Mouse (Mus musculus) testis, postnatal 14 days (tissue): ENCODE measurements around the gene Srm.
A peak's percentile ranks its signal among the peaks of the same experiment; 100 is the strongest.

ENCODE experiments used
- DNase-seq: peaks from one replicate; pipeline ENCODE4 v3.0.0; 2021; ENCODE audit warnings: low spot score

Gene Srm

DNA sequence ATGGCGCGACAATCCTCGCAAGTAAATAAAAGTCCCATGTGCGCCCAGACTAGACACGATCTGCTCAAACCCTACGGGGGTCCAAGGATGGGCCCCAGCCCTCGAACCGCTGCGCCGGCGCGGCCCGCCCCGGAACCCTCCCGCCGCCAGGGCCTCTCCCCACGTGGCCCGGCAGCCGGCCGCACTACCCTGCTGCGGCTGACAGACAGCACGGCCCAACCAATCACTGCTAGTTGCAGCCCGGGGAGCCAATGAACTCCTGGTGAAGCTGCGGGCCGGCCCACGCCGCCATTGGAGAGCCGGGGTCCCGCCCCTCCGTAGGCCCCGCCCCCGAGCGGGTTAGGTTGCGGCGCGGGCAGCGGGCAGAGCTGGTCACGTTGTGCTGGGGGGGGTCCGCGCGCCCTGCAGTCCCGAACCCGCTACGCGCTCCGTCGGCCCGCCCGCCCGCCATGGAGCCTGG is at the start of gene Srm:
Gene Srm (plus strand): TSS at position 333 of the 460 bp plus-strand sequence.
- peak; percentile 99 for DNase-seq

DNA sequence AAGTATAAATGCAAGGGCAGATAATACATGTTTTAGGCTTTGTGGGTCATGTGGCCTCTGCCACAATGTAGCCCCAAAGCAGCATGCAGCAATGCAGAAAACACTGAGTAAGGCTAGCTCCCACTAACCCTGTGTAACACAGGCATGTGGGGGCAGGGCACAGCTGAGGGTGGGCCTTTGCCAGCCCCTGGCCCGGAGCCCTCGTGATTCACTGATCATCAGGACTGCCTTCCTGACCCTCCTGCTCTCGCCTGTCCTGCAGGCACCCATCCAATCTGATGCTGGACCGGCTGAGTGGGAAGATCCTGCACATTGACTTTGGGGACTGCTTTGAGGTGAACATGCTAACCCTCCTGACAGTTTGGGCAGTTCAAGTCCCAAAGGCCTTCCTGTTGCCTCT is 42.2 kb upstream of the Srm start:
- DNase-seq, result no peak

GRCm38 (mm10) chr4:148557766-148558165 is 33.5 kb upstream of the Srm start:
- no peak for DNase-seq

GRCm38 (mm10) chr4:148558297-148559000 is 32.9 kb upstream of the Srm start, which contains the start of gene Exosc10:
Exosc10 (plus strand) TSS chr4:148558429.
- peak; percentile 89 for DNase-seq

GRCm38 (mm10) chr4:148562676-148563075 is 28.6 kb upstream of the Srm start:
- DNase-seq, result no peak

DNA sequence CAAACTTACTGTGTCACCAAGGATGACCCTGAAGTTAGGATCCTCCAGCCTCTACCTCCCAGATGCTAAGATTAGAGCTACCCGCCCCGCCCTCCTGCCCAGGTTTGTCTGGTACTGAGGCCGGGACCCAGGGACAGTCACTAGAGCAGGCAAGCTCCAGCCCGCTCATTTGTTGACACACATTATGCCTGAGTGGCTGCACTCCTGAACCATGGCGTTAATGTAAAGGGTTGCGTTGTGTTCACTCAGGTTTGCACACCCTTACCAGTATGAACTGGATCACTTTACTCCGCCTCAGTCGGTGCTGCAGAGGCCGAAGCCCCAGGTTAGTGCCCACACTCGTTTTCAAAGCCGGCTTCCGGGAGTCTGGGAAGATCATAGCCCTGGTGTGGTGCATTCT is 27.7 kb upstream of the Srm start:
- DNase-seq, result no peak

- DNase-seq, result no peak
Measured at GRCm38 (mm10) chr4:148570138-148570537, 21.2 kb upstream of the Srm start.

GRCm38 (mm10) chr4:148570693-148571295 is 20.5 kb upstream of the Srm start:
- DNase-seq, result no peak

DNA sequence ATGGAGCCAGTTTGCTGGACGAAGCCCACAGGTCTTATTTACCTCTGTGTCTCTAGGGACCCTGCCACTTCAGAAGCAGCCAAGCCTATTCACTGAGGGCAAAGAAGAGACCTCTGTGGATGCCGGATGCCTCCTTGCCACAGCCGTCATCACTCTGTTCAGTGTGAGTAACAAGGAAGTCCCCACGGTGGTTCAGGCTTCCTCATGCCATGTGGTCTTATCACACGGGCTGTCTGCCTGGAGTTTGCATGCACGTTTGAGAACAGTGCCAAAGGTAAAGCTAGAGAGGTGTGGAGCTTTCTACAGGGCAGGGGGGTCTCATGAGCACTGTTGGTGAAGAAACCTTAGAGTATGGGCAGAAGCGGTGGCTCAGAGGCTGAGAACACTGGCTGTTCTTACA is 18.1 kb upstream of the Srm start:
- no peak for DNase-seq

DNA sequence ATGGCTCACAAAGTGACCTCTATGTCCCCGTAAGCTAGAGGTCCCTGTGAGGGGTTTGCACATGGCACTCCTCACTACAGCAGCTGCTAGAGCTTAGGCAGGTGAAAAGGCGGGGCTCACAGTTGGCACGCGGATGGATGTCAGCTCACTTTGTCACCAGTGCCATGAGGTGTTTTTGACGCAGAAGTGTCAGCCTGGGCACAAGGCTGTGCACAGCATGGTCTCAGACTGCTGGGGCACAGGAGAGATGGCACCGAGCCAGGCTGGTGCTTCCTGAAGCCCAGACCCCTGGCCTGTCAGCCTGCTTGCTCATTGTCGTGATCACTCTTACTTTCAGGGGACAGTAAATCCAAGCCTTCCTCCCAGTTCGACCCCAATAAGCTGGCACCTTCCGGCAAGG is 10.5 kb upstream of the Srm start:
- no peak for DNase-seq

DNA sequence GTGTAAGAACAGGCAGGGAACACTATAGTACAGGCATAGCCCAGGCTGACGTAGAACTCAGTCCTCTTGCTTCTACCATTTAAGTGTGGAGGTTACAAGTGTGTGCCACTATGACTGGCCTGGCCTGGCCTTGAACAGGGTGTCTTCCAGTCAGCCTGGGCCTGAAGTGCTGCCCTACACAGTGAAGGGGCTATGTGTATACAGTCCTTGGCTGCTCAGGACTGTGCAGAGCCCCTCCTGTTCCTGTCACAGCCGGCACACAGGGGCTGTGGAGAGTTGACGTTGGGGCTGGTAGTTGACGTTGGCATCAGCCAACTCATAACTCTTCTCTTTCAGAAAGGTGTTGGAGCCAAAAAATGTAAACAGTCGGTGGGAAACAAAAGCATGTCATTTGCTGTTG is 9.9 kb upstream of the Srm start:
- no peak for DNase-seq

- no peak for DNase-seq
Measured at GRCm38 (mm10) chr4:148583257-148583656, 8.0 kb upstream of the Srm start.

DNA sequence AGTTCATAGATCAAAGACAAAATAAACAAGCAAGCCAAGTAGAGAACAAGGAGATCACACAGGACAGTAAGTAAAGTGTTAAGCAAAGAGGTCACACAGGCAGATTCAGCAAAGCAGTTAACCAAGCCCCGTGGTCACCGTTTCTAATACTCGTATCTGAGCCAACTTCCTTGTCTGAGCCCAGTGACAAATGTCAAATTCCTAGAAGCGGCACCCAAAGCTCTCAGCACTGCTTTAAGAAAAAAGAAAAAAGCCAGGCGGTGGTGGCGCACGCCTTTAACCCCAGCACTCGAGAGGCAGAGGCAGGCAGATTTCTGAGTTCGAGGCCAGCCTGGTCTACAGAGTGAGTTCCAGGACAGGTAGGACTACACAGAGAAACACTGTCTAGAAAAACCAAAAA is 4.7 kb upstream of the Srm start:
- DNase-seq, result no peak

- no peak for DNase-seq
Measured at GRCm38 (mm10) chr4:148588793-148589192, 2.5 kb upstream of the Srm start.

- no peak for DNase-seq
Measured at GRCm38 (mm10) chr4:148589565-148589964, 1.7 kb upstream of the Srm start.

GRCm38 (mm10) chr4:148590421-148591170 is 707 bp upstream of the Srm start:
- DNase-seq, result no peak

- DNase-seq, result no peak
Measured at GRCm38 (mm10) chr4:148591637-148592380, 506 bp downstream of the Srm start.

- DNase-seq, result no peak
Measured at GRCm38 (mm10) chr4:148593996-148594395, 2.7 kb downstream of the Srm start.

DNA sequence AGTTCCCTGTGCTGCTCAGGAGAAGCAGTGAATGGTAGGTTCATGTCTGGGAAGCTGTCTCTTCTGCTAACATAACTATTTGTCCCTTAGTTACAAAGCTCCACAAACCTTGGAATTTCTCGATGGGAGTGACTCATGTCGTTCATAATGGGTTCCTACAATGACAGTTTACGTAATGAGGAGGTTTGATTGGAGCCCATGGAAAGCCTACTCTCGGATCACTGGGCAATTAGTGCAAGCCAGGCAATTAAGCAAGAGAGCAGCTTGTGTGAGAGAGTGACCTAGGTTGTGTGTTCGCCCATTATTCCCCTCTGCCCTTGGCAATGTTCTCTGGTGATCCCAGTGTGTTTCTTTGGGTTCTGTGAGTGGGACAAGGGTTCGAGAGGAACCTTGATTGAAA is 4.6 kb downstream of the Srm start:
- no peak for DNase-seq

GRCm38 (mm10) chr4:148596731-148597130 is 5.4 kb downstream of the Srm start:
- DNase-seq, result no peak

DNA sequence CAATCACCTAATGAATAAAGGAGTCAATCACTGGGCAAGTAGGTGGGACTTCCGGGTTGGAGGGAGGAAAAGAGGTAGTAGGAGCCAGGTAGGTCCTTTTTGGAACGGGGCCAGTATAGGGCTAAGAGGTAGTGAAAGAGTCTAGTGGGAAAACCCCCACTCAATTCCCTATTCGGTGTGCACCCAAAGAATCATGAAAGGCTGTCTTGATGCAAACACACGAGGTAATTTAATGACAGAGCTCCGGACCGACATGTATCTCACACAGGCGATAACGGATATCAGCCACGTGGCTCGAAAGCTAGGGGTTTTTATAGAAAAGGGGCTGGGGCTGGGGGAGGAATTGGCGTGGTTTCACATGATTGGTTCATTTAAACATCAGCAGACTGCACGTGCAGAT is 7.5 kb downstream of the Srm start:
- DNase-seq, result no peak

- DNase-seq, result no peak
Measured at GRCm38 (mm10) chr4:148600316-148600715, 9.0 kb downstream of the Srm start.
